Mouse (Mus musculus) midbrain, embryonic 10.5 days (tissue): Measurements from ENCODE around the gene Zfp358. TPM values are rescaled to one million over a fixed set of nuclear protein-coding genes. Genes with fewer than 3 reads are reported as not detected.

Source experiments
- DNase-seq: peaks from one replicate; pipeline ENCODE4 v3.0.0-alpha.2; 2017; ENCODE audit warnings: low spot score
- H3K27ac ChIP-seq: fragments of 300-500 bp; sonication (generic); replicated peaks from 2 replicates; pipeline ENCODE4 v1.5.1; 2016; ENCODE audit warnings: mild to moderate bottlenecking
- H3K27me3 ChIP-seq: fragments of 300-500 bp; sonication (generic); 2 replicates; pipeline ENCODE4 v1.6.1; 2016; ENCODE audit warnings: low read depth, mild to moderate bottlenecking; ENCODE audit not compliant: poor library complexity, severe bottlenecking
- H3K36me3 ChIP-seq: fragments of 300-500 bp; sonication (generic); 2 replicates; pipeline ENCODE4 v1.6.1; 2016; ENCODE audit warnings: mild to moderate bottlenecking, moderate library complexity
- H3K4me1 ChIP-seq: fragments of 300-500 bp; sonication (generic); 2 replicates; pipeline ENCODE4 v1.6.1; 2016
- H3K4me3 ChIP-seq: fragments of 300-500 bp; sonication (generic); 2 replicates; pipeline ENCODE4 v1.5.1; 2016; ENCODE audit warnings: mild to moderate bottlenecking, moderate library complexity
- H3K9me3 ChIP-seq: fragments of 300-500 bp; sonication (generic); replicated peaks from 2 replicates; pipeline ENCODE4 v1.6.1; 2016; ENCODE audit warnings: mild to moderate bottlenecking
- WGBS: fragments of 180-500 bp; shearing (Covaris S2); methylation state at CpG from one replicate; pipeline ENCODE4 v1.1.7; 2016; 5-methylcytosine and 5-hydroxymethylcytosine counted together
- polyA plus RNA-seq: library from polyadenylated mRNA; unstranded; fragments of >200 nt; fragmentation: Nextera tagmentation; extraction: Ambion mirVana; gene quantifications from 2 replicates; pipeline ENCODE4 v1.2.1, GENCODE M21; 2016

Zfp358 gene
- polyA plus RNA-seq, 1 experiment from 2014 or later: 69.4 TPM

- 87% methylated on average over 7 of the region's 7 CpGs for WGBS
Measured at GRCm38 (mm10) chr8:3539146-3539545, 46.2 kb downstream of the Zfp358 start.

GRCm38 (mm10) chr8:3540076-3540475, 47.1 kb downstream of the Zfp358 start:
- no peak for DNase-seq
- WGBS: 91% methylated on average over 4 of the region's 4 CpGs
- Histone ChIP-seq H3K4me3 (no peak overlapping the region), H3K4me1 (no peaks in the 10 kb centered on the region), H3K9me3 (no peaks in the 10 kb centered on the region; the same call in 1 of the 2 replicates), H3K36me3 (peaks cover 88% of the 10 kb centered on the region), H3K27me3 (no peaks in the 10 kb centered on the region), H3K27ac (no peak overlapping the region)

More at GRCm38 (mm10) chr8:3539146-3539545, 46.2 kb downstream of the Zfp358 start:
- Histone ChIP-seq H3K4me3 (no peak overlapping the region), H3K27ac (no peak overlapping the region), H3K4me1 (no peaks in the 10 kb centered on the region), H3K27me3 (no peaks in the 10 kb centered on the region), H3K9me3 (no peaks in the 10 kb centered on the region), H3K36me3 (peaks cover 79% of the 10 kb centered on the region)
- DNase-seq: no peak

- H3K36me3 ChIP-seq: peaks cover 32% of the 10 kb centered on the region
- WGBS: 83% methylated on average over 2 of the region's 2 CpGs
- H3K4me3 ChIP-seq: no peak overlapping the region
- no peak overlapping the region for H3K27ac ChIP-seq
- H3K4me1 ChIP-seq: no peaks in the 10 kb centered on the region
- no peaks in the 10 kb centered on the region for H3K27me3 ChIP-seq
- no peaks in the 10 kb centered on the region; the same call in 1 of the 2 replicates for H3K9me3 ChIP-seq
- DNase-seq: no peak
Measured at GRCm38 (mm10) chr8:3546511-3546910, 53.6 kb downstream of the Zfp358 start.

Other genes with a start within 250 kb of the Zfp358 start
- 21.9 and 26.3 TPM in 2 replicates for gene Insr, start 213.5 kb upstream of the Zfp358 start, polyA plus RNA-seq
- gene A430078G23Rik, start 139.7 kb upstream of the Zfp358 start, polyA plus RNA-seq: not detected in 2 replicates
- 10.3 and 11.8 TPM in 2 replicates for gene Arhgef18, start 100.1 kb upstream of the Zfp358 start, polyA plus RNA-seq
- gene Pex11g, start 25.5 kb upstream of the Zfp358 start, polyA plus RNA-seq: 4.5 and 4.8 TPM in 2 replicates
- gene Tex45, start 22.3 kb upstream of the Zfp358 start, polyA plus RNA-seq: not detected in 2 replicates
- 62.0 and 69.6 TPM in 2 replicates for gene Mcoln1, start 7.3 kb downstream of the Zfp358 start, polyA plus RNA-seq
- 20.0 and 22.2 TPM in 2 replicates for gene Pnpla6, start 22.2 kb downstream of the Zfp358 start, polyA plus RNA-seq
- 9.8 and 11.2 TPM in 2 replicates for gene C330021F23Rik, start 74.9 kb downstream of the Zfp358 start, polyA plus RNA-seq
- gene Camsap3, start 94.2 kb downstream of the Zfp358 start, polyA plus RNA-seq: 10.4 and 14.3 TPM in 2 replicates
- 76.5 and 77.0 TPM in 2 replicates for gene Xab2, start 128.2 kb downstream of the Zfp358 start, polyA plus RNA-seq
- 94.0 and 97.3 TPM in 2 replicates for gene Pet100, start 128.4 kb downstream of the Zfp358 start, polyA plus RNA-seq
- 0.22 and 0.27 TPM in 2 replicates for gene Pcp2, start 132.4 kb downstream of the Zfp358 start, polyA plus RNA-seq
- 30.3 and 35.4 TPM in 2 replicates for gene Stxbp2, start 137.8 kb downstream of the Zfp358 start, polyA plus RNA-seq
- gene Retn, start 162.6 kb downstream of the Zfp358 start, polyA plus RNA-seq: 0.20 and 0.21 TPM in 2 replicates
- 0.07 and 0.15 TPM in 2 replicates for gene Mcemp1, start 172.6 kb downstream of the Zfp358 start, polyA plus RNA-seq
- 9.2 and 10.0 TPM in 2 replicates for gene Fcor, start 179.2 kb downstream of the Zfp358 start, polyA plus RNA-seq
- gene Trappc5, start 183.2 kb downstream of the Zfp358 start, polyA plus RNA-seq: 47.2 and 48.8 TPM in 2 replicates
- 0.11 and 0.22 TPM in 2 replicates for gene Fcer2a, start 201.0 kb downstream of the Zfp358 start, polyA plus RNA-seq
- 0.09 and 0.26 TPM in 2 replicates for gene Clec4g, start 227.5 kb downstream of the Zfp358 start, polyA plus RNA-seq